Mouse (Mus musculus) MEL (cell line): Measurements from ENCODE around the gene Olfr56. TPM values are rescaled to one million over a fixed set of nuclear protein-coding genes. Genes with fewer than 3 reads are reported as not detected.

Experiments
- polyA plus RNA-seq, 2 experiments: library from polyadenylated mRNA; stranded (reverse) in 1 of 2; unstranded in 1 of 2; fragments of >175 nt in 1 of 2; fragments of >200 nt in 1 of 2; gene quantifications; 2 replicates each; pipeline versions ENCODE4 v1.2.1 to v1.2.4; 2012; ENCODE audit warnings: low replicate concordance in 2 of 2, low read depth in 1 of 2; ENCODE audit not compliant: insufficient read length in 2 of 2, insufficient read depth in 1 of 2, missing spikeins in 1 of 2
- total RNA-seq: library from RNA; depleted of rRNA; stranded (reverse); fragments of 300-350 nt; gene quantifications from 2 replicates; pipeline ENCODE4 v1.2.3, GENCODE M21; 2012; rRNA removed

The Olfr56 gene
- total and polyA plus RNA-seq, 3 experiments = 0.58 to 0.92 TPM; not detected in 1

Other genes starting within 250 kb of the Olfr56 start
- 5,378 and 5,815 TPM in 2 replicates for gene Rack1, start 178.6 kb upstream of the Olfr56 start, total RNA-seq
- 1,000 to 10,000 TPM in 1 of 2 experiments, 100 to 1,000 TPM in 1; 376 to 4,421 TPM for gene Rack1, start 178.6 kb upstream of the Olfr56 start, polyA plus RNA-seq
- 31.6 and 37.0 TPM in 2 replicates for gene Trim41, start 161.5 kb upstream of the Olfr56 start, total RNA-seq
- gene Trim41, start 161.5 kb upstream of the Olfr56 start, polyA plus RNA-seq = 10 to 100 TPM; 56.4 to 76.3 TPM
- gene Trim7, start 152.7 kb upstream of the Olfr56 start, total RNA-seq = 0.72 and 0.81 TPM in 2 replicates
- gene Trim7, start 152.7 kb upstream of the Olfr56 start, polyA plus RNA-seq = 1 to 10 TPM in 1 of 2 experiments, not detected in 1; 1.3 TPM
- 7.1 and 10.9 TPM in 2 replicates for gene Gm12184, start 152.2 kb upstream of the Olfr56 start, total RNA-seq
- gene Gm12184, start 152.2 kb upstream of the Olfr56 start, polyA plus RNA-seq = 10 to 100 TPM in 1 of 2 experiments, not detected in 1; 15.3 TPM
- gene Irgm1, start 107.2 kb upstream of the Olfr56 start, total RNA-seq = 7.5 and 10.7 TPM in 2 replicates
- 10 to 100 TPM in 1 of 2 experiments, not detected in 1; 10.0 TPM for gene Irgm1, start 107.2 kb upstream of the Olfr56 start, polyA plus RNA-seq
- not detected in 2 replicates for gene Gm5431, start 76.7 kb upstream of the Olfr56 start, total RNA-seq
- gene Gm5431, start 76.7 kb upstream of the Olfr56 start, polyA plus RNA-seq = under 1 TPM in 1 of 2 experiments, not detected in 1; 0.04 TPM
- 2.8 and 6.6 TPM in 2 replicates for gene Psme2b, start 32.7 kb upstream of the Olfr56 start, total RNA-seq
- gene Psme2b, start 32.7 kb upstream of the Olfr56 start, polyA plus RNA-seq = 1 to 10 TPM in 1 of 2 experiments, not detected in 1; 6.2 TPM
- gene 9930111J21Rik1, start 509 bp downstream of the Olfr56 start, total RNA-seq = 0.04 TPM in 1 of 2 replicates, not detected in the other
- under 1 TPM in 1 of 2 experiments, not detected in 1; 0.06 TPM for gene 9930111J21Rik1, start 509 bp downstream of the Olfr56 start, polyA plus RNA-seq
- not detected in 2 replicates for gene Gm12185, start 13.3 kb downstream of the Olfr56 start, total RNA-seq
- not detected for gene Gm12185, start 13.3 kb downstream of the Olfr56 start, polyA plus RNA-seq
- not detected in 2 replicates for gene Tgtp1, start 15.3 kb downstream of the Olfr56 start, total RNA-seq
- gene Tgtp1, start 15.3 kb downstream of the Olfr56 start, polyA plus RNA-seq = not detected
- 0.08 and 0.16 TPM in 2 replicates for gene 9930111J21Rik2, start 72.4 kb downstream of the Olfr56 start, total RNA-seq
- under 1 TPM in 1 of 2 experiments, not detected in 1; 0.04 TPM for gene 9930111J21Rik2, start 72.4 kb downstream of the Olfr56 start, polyA plus RNA-seq
- 0.75 and 0.77 TPM in 2 replicates for gene Tgtp2, start 85.3 kb downstream of the Olfr56 start, total RNA-seq
- gene Tgtp2, start 85.3 kb downstream of the Olfr56 start, polyA plus RNA-seq = under 1 TPM in 1 of 2 experiments, not detected in 1; 0.54 TPM
- 35.2 and 48.0 TPM in 2 replicates for gene Ifi47, start 97.7 kb downstream of the Olfr56 start, total RNA-seq
- 10 to 100 TPM in 1 of 2 experiments, not detected in 1; 26.4 TPM for gene Ifi47, start 97.7 kb downstream of the Olfr56 start, polyA plus RNA-seq
- gene Olfr1396, start 136.0 kb downstream of the Olfr56 start, total RNA-seq = not detected in 2 replicates
- gene Olfr1396, start 136.0 kb downstream of the Olfr56 start, polyA plus RNA-seq = under 1 TPM in 1 of 2 experiments, not detected in 1; 0.06 TPM
- not detected in 2 replicates for gene Olfr1395, start 163.4 kb downstream of the Olfr56 start, total RNA-seq
- not detected for gene Olfr1395, start 163.4 kb downstream of the Olfr56 start, polyA plus RNA-seq
- not detected in 2 replicates for gene Olfr1394, start 175.5 kb downstream of the Olfr56 start, total RNA-seq
- not detected for gene Olfr1394, start 175.5 kb downstream of the Olfr56 start, polyA plus RNA-seq
- not detected in 2 replicates for gene Btnl9, start 208.3 kb downstream of the Olfr56 start, total RNA-seq
- under 1 TPM in 1 of 2 experiments, not detected in 1; 0.03 TPM for gene Btnl9, start 208.3 kb downstream of the Olfr56 start, polyA plus RNA-seq
- 30.8 and 31.8 TPM in 2 replicates for gene Zfp62, start 224.4 kb downstream of the Olfr56 start, total RNA-seq
- gene Zfp62, start 224.4 kb downstream of the Olfr56 start, polyA plus RNA-seq = 100 to 1,000 TPM in 1 of 2 experiments, 10 to 100 TPM in 1; 16.7 to 132 TPM